Mouse (Mus musculus) forebrain, embryonic 11.5 days (tissue): ENCODE results near the gene Hbb-bs. TPM values are rescaled to one million over a fixed set of nuclear protein-coding genes. Genes with fewer than 3 reads are reported as not detected.
"Not testable (repeated sequence)": the region's sequence is repeated elsewhere in the genome, so short reads cannot be mapped to it uniquely, and the experiment has no call there.

Experiments
- ATAC-seq: fragments of 200-750 bp; cut with Nextera tagmentation; replicated peaks from 2 replicates; pipeline ENCODE4 v1.8.0; 2017; ENCODE audit warnings: moderate TSS enrichment; ENCODE audit not compliant: low FRiP score
- DNase-seq: peaks from one replicate; pipeline ENCODE4 v3.0.0-alpha.2; 2017; ENCODE audit warnings: low spot score
- H3K27ac ChIP-seq: fragments of 300-500 bp; sonication (generic); 2 replicates; pipeline ENCODE4 v1.5.1; 2014; ENCODE audit warnings: low read depth, low read length
- H3K27me3 ChIP-seq: fragments of 300-500 bp; sonication (generic); 2 replicates; pipeline ENCODE4 v1.6.1; 2014; ENCODE audit warnings: mild to moderate bottlenecking, low read length, mixed read lengths; ENCODE audit not compliant: control insufficient read depth, insufficient read depth
- H3K36me3 ChIP-seq: fragments of 300-500 bp; sonication (generic); 2 replicates; pipeline ENCODE4 v1.6.1; 2014; ENCODE audit warnings: mild to moderate bottlenecking, low read length, moderate library complexity, mixed read lengths; ENCODE audit not compliant: control insufficient read depth, insufficient read depth
- H3K4me1 ChIP-seq: fragments of 300-500 bp; sonication (generic); replicated peaks from 2 replicates; pipeline ENCODE4 v1.6.1; 2014; ENCODE audit warnings: low read length, mixed read lengths; ENCODE audit not compliant: control insufficient read depth, insufficient read depth
- H3K4me2 ChIP-seq: fragments of 300-500 bp; sonication (generic); 2 replicates; pipeline ENCODE4 v1.6.1; 2014; ENCODE audit warnings: low read depth, mild to moderate bottlenecking, low read length, moderate library complexity, mixed read lengths; ENCODE audit not compliant: severe bottlenecking
- H3K4me3 ChIP-seq: fragments of 300-500 bp; sonication (generic); 2 replicates; pipeline ENCODE4 v1.5.1; 2014; ENCODE audit warnings: low read depth, low read length
- H3K9ac ChIP-seq: fragments of 300-500 bp; sonication (generic); 2 replicates; pipeline ENCODE4 v1.6.1; 2014; ENCODE audit warnings: low read length
- H3K9me3 ChIP-seq: fragments of 300-500 bp; sonication (generic); 2 replicates; pipeline ENCODE4 v1.6.1; 2016; ENCODE audit warnings: low read length, mixed read lengths; ENCODE audit not compliant: control insufficient read depth
- WGBS: fragments of 180-500 bp; shearing (Covaris S2); extraction: QIAGEN DNeasy Blood & Tissue Kit; methylation state at CpG from one replicate; pipeline ENCODE4 v1.1.7; 2014; 5-methylcytosine and 5-hydroxymethylcytosine counted together
- polyA plus RNA-seq: library from polyadenylated mRNA; unstranded; fragments of >200 nt; fragmentation: Nextera tagmentation; extraction: Ambion mirVana; gene quantifications from 2 replicates; pipeline ENCODE4 v1.2.1, GENCODE M21; 2014

Gene Hbb-bs
- polyA plus RNA-seq, 1 experiment from 2014 or later = 256 TPM

GRCm38 (mm10) chr7:103808971-103809800 lies 18.7 kb downstream of the Hbb-bs start:
- Histone ChIP-seq H3K36me3 (no peaks in the 10 kb centered on the region), H3K4me1 (no peaks in the 10 kb centered on the region), H3K27me3 (no peaks in the 10 kb centered on the region), H3K4me3 (no peak overlapping the region), H3K9me3 (no peaks in the 10 kb centered on the region), H3K9ac (no peak overlapping the region), H3K4me2 (no peak overlapping the region), H3K27ac (no peak overlapping the region; the same call in 1 of the 2 replicates)
- 79% methylated on average over 5 of the region's 5 CpGs for WGBS
- no peak for DNase-seq
- no peak for ATAC-seq

GRCm38 (mm10) chr7:103808120-103808519 lies 19.8 kb downstream of the Hbb-bs start:
- not testable (repeated sequence) for H3K27me3 ChIP-seq, H3K9ac ChIP-seq, H3K27ac ChIP-seq, H3K4me3 ChIP-seq, ATAC-seq, H3K9me3 ChIP-seq, H3K4me2 ChIP-seq, H3K4me1 ChIP-seq, DNase-seq, H3K36me3 ChIP-seq
- 71% methylated on average over 2 of the region's 2 CpGs for WGBS

- Histone ChIP-seq H3K9ac (no peak overlapping the region), H3K4me2 (no peak overlapping the region), H3K27ac (no peak overlapping the region), H3K9me3 (no peaks in the 10 kb centered on the region), H3K36me3 (no peaks in the 10 kb centered on the region), H3K4me3 (no peak overlapping the region), H3K4me1 (no peaks in the 10 kb centered on the region), H3K27me3 (no peaks in the 10 kb centered on the region)
- DNase-seq (no peak), ATAC-seq (no peak; the same call in 1 of the 2 replicates)
- 79% methylated on average over 1 of the region's 1 CpGs for WGBS
Observed at GRCm38 (mm10) chr7:103806856-103807255, 21.0 kb downstream of the Hbb-bs start.

- Histone ChIP-seq H3K9me3 (no peaks in the 10 kb centered on the region), H3K27me3 (no peaks in the 10 kb centered on the region), H3K27ac (no peak overlapping the region), H3K4me1 (no peaks in the 10 kb centered on the region), H3K36me3 (no peaks in the 10 kb centered on the region), H3K4me3 (no peak overlapping the region), H3K4me2 (no peak overlapping the region), H3K9ac (no peak overlapping the region)
- DNase-seq (no peak), ATAC-seq (no peak)
- 31% methylated on average over 4 of the region's 4 CpGs for WGBS
Observed at GRCm38 (mm10) chr7:103792669-103793388, 35.1 kb downstream of the Hbb-bs start.

- ATAC-seq = no peak
- Histone ChIP-seq H3K36me3 (no peaks in the 10 kb centered on the region), H3K4me1 (no peaks in the 10 kb centered on the region), H3K4me3 (no peak within 1 kb of the TSS), H3K27me3 (no peaks in the 10 kb centered on the region), H3K9me3 (no peaks in the 10 kb centered on the region), H3K4me2 (no peak within 1 kb of the TSS), H3K9ac (no peak within 1 kb of the TSS), H3K27ac (no peak within 1 kb of the TSS)
- DNase-seq = no peak
- 80% methylated on average over 3 of the region's 3 CpGs for WGBS
Observed at GRCm38 (mm10) chr7:103791721-103792120, 36.2 kb downstream of the Hbb-bs start, which contains the start of gene Olfr67. Gene Olfr67 (minus strand): TSS chr7:103791821.

- H3K4me2 ChIP-seq = no peak within 1 kb of the TSS
- 80% methylated on average over 3 of the region's 3 CpGs for WGBS
- H3K4me1 ChIP-seq = no peaks in the 10 kb centered on the region
- no peaks in the 10 kb centered on the region for H3K36me3 ChIP-seq
- no peak within 1 kb of the TSS for H3K27ac ChIP-seq
- DNase-seq = no peak
- H3K27me3 ChIP-seq = no peaks in the 10 kb centered on the region
- no peak within 1 kb of the TSS for H3K4me3 ChIP-seq
- no peak for ATAC-seq
- no peak within 1 kb of the TSS for H3K9ac ChIP-seq
- no peaks in the 10 kb centered on the region for H3K9me3 ChIP-seq
Observed at GRCm38 (mm10) chr7:103779598-103779997, 48.3 kb downstream of the Hbb-bs start, which contains the start of gene Olfr68. Gene Olfr68 (minus strand): TSS chr7:103779698.

GRCm38 (mm10) chr7:103777652-103778051 lies 50.2 kb downstream of the Hbb-bs start:
- H3K36me3 ChIP-seq, H3K4me1 ChIP-seq, DNase-seq, H3K27ac ChIP-seq, H3K27me3 ChIP-seq, ATAC-seq, H3K4me2 ChIP-seq, H3K9ac ChIP-seq, H3K4me3 ChIP-seq, H3K9me3 ChIP-seq: not testable (repeated sequence)
- WGBS = 84% methylated on average over 4 of the region's 4 CpGs
